Mouse (Mus musculus) cortical plate, adult 2 months (tissue): ENCODE measurements around the gene Tbrg4. TPM values are rescaled to one million over a fixed set of nuclear protein-coding genes. Genes with fewer than 3 reads are reported as not detected.
A peak's percentile ranks its signal among the peaks of the same experiment; 100 is the strongest.
"Not testable (repeated sequence)": the region's sequence is repeated elsewhere in the genome, so short reads cannot be mapped to it uniquely, and the experiment has no call there.

Experiments
- H3K27ac ChIP-seq: fragments of 200-500 bp; 2 replicates; pipeline ENCODE4 v1.5.1; 2012; ENCODE audit warnings: low read length, control low read depth, inconsistent platforms; ENCODE audit not compliant: insufficient read depth
- H3K4me1 ChIP-seq: fragments of 200-500 bp; 2 replicates; pipeline ENCODE4 v1.6.1; 2011; ENCODE audit warnings: low read length; ENCODE audit not compliant: control insufficient read depth, insufficient read depth
- H3K4me3 ChIP-seq: fragments of 200-500 bp; 2 replicates; pipeline ENCODE4 v1.5.1; 2011; ENCODE audit warnings: mild to moderate bottlenecking, low read length, control low read depth; ENCODE audit not compliant: insufficient read depth
- CTCF ChIP-seq: fragments of 200-500 bp; IDR thresholded peaks from 2 replicates; pipeline ENCODE4 v1.5.1; 2011; ENCODE audit warnings: mild to moderate bottlenecking, control low read depth, low read length; ENCODE audit not compliant: insufficient read depth; ENCODE audit errors: extremely low read depth
- POLR2A ChIP-seq: fragments of 200-500 bp; IDR thresholded peaks from 2 replicates; pipeline ENCODE4 v1.6.1; 2011; ENCODE audit warnings: mild to moderate bottlenecking, low read length, control low read depth; ENCODE audit not compliant: insufficient read depth; ENCODE audit errors: extremely low read depth
- polyA plus RNA-seq: library from polyadenylated mRNA; depleted of rRNA; stranded (reverse); fragments of >200 nt; gene quantifications from 2 replicates; pipeline ENCODE4 v1.2.3, GENCODE M21; 2012

Tbrg4 gene
- polyA plus RNA-seq, 1 experiment, result 60.2 TPM

- H3K4me3 ChIP-seq, H3K4me1 ChIP-seq, H3K27ac ChIP-seq: not testable (repeated sequence)
- 0 out of 2 replicates have a peak, but pooled peaks have one; percentile 5 for TF ChIP-seq CTCF
Observed at GRCm38 (mm10) chr11:6652978-6653377, 27.1 kb upstream of the Tbrg4 start.

DNA sequence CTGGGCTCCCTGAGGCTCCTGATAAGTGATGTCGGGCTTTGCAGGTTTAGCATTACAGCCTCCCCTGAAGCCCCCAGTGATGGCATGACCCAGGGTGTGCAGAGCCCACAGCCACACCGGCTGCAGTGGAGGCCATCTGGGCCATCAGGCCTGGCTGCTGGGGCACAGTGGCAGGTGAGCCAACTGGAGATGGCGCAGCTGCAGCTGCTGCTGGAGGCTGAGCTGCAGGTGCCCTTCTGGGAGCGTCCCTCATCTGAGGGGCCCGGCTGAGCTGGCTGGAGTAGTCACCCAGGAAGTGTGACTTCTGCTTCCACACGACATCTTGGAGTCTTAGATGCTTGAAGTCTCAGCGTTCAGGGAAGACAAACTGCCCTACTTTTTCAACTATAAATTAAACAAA lies 24.7 kb upstream of the Tbrg4 start:
- TF ChIP-seq POLR2A (no peak), CTCF (no peak)
- Histone ChIP-seq H3K27ac (no peak overlapping the region), H3K4me3 (no peak overlapping the region), H3K4me1 (no peaks in the 10 kb centered on the region)

GRCm38 (mm10) chr11:6647831-6648724 lies 22.2 kb upstream of the Tbrg4 start:
- TF ChIP-seq CTCF (no peak), POLR2A (no peak)
- no peak overlapping the region for H3K4me3 ChIP-seq
- no peaks in the 10 kb centered on the region for H3K4me1 ChIP-seq
- H3K27ac ChIP-seq, result no peak overlapping the region

- H3K4me3 ChIP-seq, result no peak overlapping the region
- TF ChIP-seq POLR2A (no peak), CTCF (no peak)
- H3K27ac ChIP-seq, result no peak overlapping the region
- no peaks in the 10 kb centered on the region for H3K4me1 ChIP-seq
Observed at GRCm38 (mm10) chr11:6644566-6644965, 18.7 kb upstream of the Tbrg4 start.

- H3K27ac ChIP-seq, result no peak overlapping the region
- H3K4me3 ChIP-seq, result no peak overlapping the region
- TF ChIP-seq POLR2A (no peak), CTCF (no peak)
- H3K4me1 ChIP-seq, result no peaks in the 10 kb centered on the region
Observed at GRCm38 (mm10) chr11:6639072-6639471, 13.2 kb upstream of the Tbrg4 start.

GRCm38 (mm10) chr11:6638537-6638936 lies 12.7 kb upstream of the Tbrg4 start, which contains the start of gene Wap:
TSS of gene Wap (minus strand) at chr11:6638637.
- no peak within 1 kb of the TSS for H3K4me3 ChIP-seq
- no peaks in the 10 kb centered on the region for H3K4me1 ChIP-seq
- TF ChIP-seq POLR2A, result no peak
- no peak for TF ChIP-seq CTCF

GRCm38 (mm10) chr11:6636150-6636549 lies 10.3 kb upstream of the Tbrg4 start:
- TF ChIP-seq POLR2A (no peak), CTCF (no peak)
- H3K27ac ChIP-seq, result no peak overlapping the region
- no peaks in the 10 kb centered on the region for H3K4me1 ChIP-seq
- H3K4me3 ChIP-seq, result no peak overlapping the region

More at GRCm38 (mm10) chr11:6638537-6638936, 12.7 kb upstream of the Tbrg4 start, which contains the start of gene Wap:
- no peak within 1 kb of the TSS for H3K27ac ChIP-seq

- Histone ChIP-seq H3K4me1 (peaks cover 2% of the 10 kb centered on the region; the same call in 1 of the 2 replicates), H3K4me3 (no peak overlapping the region), H3K27ac (no peak overlapping the region)
- peak; percentile 43 for TF ChIP-seq CTCF
- no peak for TF ChIP-seq POLR2A
Observed at GRCm38 (mm10) chr11:6629655-6630054, 3.8 kb upstream of the Tbrg4 start.

GRCm38 (mm10) chr11:6628568-6628967 lies 2.7 kb upstream of the Tbrg4 start:
- TF ChIP-seq POLR2A (no peak), CTCF (peak; percentile 45)
- no peak overlapping the region for H3K27ac ChIP-seq
- H3K4me1 ChIP-seq, result peaks cover 2% of the 10 kb centered on the region; the same call in 1 of the 2 replicates
- no peak overlapping the region for H3K4me3 ChIP-seq

- peaks cover 2% of the 10 kb centered on the region; the same call in 1 of the 2 replicates for H3K4me1 ChIP-seq
- no peak overlapping the region for H3K27ac ChIP-seq
- TF ChIP-seq CTCF, result no peak
- no peak for TF ChIP-seq POLR2A
- no peak overlapping the region for H3K4me3 ChIP-seq
Observed at GRCm38 (mm10) chr11:6627731-6628130, 1.9 kb upstream of the Tbrg4 start.
